Mouse (Mus musculus): Measurements from ENCODE around the gene Phb.

- TF ChIP-seq CTCF (IDR thresholded peaks at IDR 0.05; ENCODE audit: low read depth, low read length) (no peak), POLR2A (IDR thresholded peaks at IDR 0.05; ENCODE audit: extremely low read depth, insufficient read depth, low read length) (no peak)
Observed at GRCm38 (mm10) chr11:95633512-95634000, 33.2 kb upstream of the Phb start.

Measured in liver, adult 2 months (tissue).